Mouse (Mus musculus): ENCODE measurements around the gene Dll3.

DNA sequence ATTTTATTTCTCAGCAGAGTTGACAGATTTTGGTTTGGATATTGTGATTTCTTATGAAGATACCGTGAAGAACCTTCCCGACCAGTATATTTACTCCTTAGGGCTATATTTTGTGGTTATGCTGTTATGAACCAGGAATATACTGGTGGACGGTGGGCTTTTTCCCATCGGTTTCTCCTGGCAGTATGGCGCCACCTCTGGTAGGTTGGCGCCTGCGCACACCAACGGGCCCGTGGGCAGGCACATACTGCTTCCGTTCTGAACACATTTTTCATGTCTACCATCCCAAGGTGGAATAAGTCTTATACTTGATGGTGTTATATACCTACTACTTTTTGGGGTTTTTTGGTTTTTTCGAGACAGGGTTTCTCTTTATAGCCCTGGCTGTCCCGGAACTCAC is 32.7 kb downstream of the Dll3 start:
- TF ChIP-seq POLR2A (IDR thresholded peaks at IDR 0.05; ENCODE audit: extremely low read depth, insufficient read depth, low read length) (no peak), CTCF (IDR thresholded peaks at IDR 0.05; ENCODE audit: low read depth, low read length) (no peak)
